Mouse (Mus musculus) liver, embryonic 16.5 days (tissue): ENCODE results near the gene Rec8. TPM values are rescaled to one million over a fixed set of nuclear protein-coding genes. Genes with fewer than 3 reads are reported as not detected.
A peak's percentile ranks its signal among the peaks of the same experiment; 100 is the strongest.

Experiments
- ATAC-seq: fragments of 200-750 bp; cut with Nextera tagmentation; 2 replicates; pipeline ENCODE4 v1.8.0; 2017; ENCODE audit warnings: low read depth, mild to moderate bottlenecking, moderate number of reproducible peaks, moderate library complexity
- H3K27ac ChIP-seq: fragments of 300-500 bp; sonication (generic); 2 replicates; pipeline ENCODE4 v1.5.1; 2014; ENCODE audit warnings: mild to moderate bottlenecking, low read length
- H3K27me3 ChIP-seq: fragments of 300-500 bp; sonication (generic); 2 replicates; pipeline ENCODE4 v1.6.1; 2014; ENCODE audit warnings: low read depth, low read length, mixed read lengths; ENCODE audit not compliant: control insufficient read depth, insufficient read depth
- H3K36me3 ChIP-seq: fragments of 300-500 bp; sonication (generic); 2 replicates; pipeline ENCODE4 v1.6.1; 2014; ENCODE audit warnings: mild to moderate bottlenecking; ENCODE audit not compliant: control insufficient read depth, insufficient read depth
- H3K4me1 ChIP-seq: fragments of 300-500 bp; sonication (generic); 2 replicates; pipeline ENCODE4 v1.6.1; 2014; ENCODE audit warnings: low read depth, low read length, mixed read lengths; ENCODE audit not compliant: control insufficient read depth
- H3K4me2 ChIP-seq: fragments of 300-500 bp; sonication (generic); 2 replicates; pipeline ENCODE4 v1.6.1; 2014; ENCODE audit warnings: low read depth, low read length, mixed read lengths
- H3K4me3 ChIP-seq: fragments of 300-500 bp; sonication (generic); 2 replicates; pipeline ENCODE4 v1.5.1; 2014; ENCODE audit warnings: low read depth, mild to moderate bottlenecking, low read length
- H3K9ac ChIP-seq: fragments of 300-500 bp; sonication (generic); 2 replicates; pipeline ENCODE4 v1.6.1; 2014; ENCODE audit warnings: low read depth, low read length
- H3K9me3 ChIP-seq: fragments of 300-500 bp; sonication (generic); replicated peaks from 2 replicates; pipeline ENCODE4 v1.6.1; 2016; ENCODE audit warnings: low read length; ENCODE audit not compliant: control insufficient read depth
- WGBS: fragments of 180-500 bp; shearing (Covaris S2); extraction: QIAGEN DNeasy Blood & Tissue Kit; methylation state at CpG from one replicate; pipeline ENCODE4 v1.1.7; 2014; ENCODE audit not compliant: insufficient replicate concordance; 5-methylcytosine and 5-hydroxymethylcytosine counted together
- polyA plus RNA-seq: library from polyadenylated mRNA; unstranded; fragments of >200 nt; fragmentation: Nextera tagmentation; extraction: Ambion mirVana; gene quantifications from 2 replicates; pipeline ENCODE4 v1.2.1, GENCODE M21; 2015

Rec8 gene
- polyA plus RNA-seq, result 2.9 and 3.1 TPM in 2 replicates

DNA sequence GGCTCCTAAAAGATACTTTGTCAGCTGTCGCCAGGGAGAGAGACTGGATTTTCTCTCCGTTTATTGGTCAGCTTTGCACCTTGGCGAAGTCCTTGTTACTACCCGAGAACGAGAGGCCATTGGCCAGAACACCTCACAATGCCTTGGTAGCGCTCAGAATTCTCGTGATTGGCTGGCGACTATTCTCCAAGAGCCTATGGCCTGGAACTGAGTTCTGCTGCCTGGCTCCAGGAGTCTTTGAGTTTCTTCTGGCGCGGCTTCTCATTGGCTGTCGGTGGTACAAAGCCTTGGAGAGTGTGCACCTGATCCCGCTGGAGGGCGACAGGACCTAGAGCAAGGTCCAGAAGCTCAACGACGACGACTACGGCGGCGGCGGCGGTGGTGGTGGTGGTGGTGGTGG lies at the start of gene Rec8:
Gene Rec8 (plus strand): TSS at position 216 of the 400 bp plus-strand sequence.
- 25% methylated on average over 21 of the region's 21 CpGs for WGBS
- peak within 1 kb of the TSS; percentile 41; the same call in 1 of the 2 replicates for H3K9ac ChIP-seq
- H3K4me1 ChIP-seq, result peaks cover 34% of the 10 kb centered on the region
- H3K4me3 ChIP-seq, result peak within 1 kb of the TSS; percentile 41
- peak; percentile 61 for ATAC-seq
- peak within 1 kb of the TSS; percentile 60 for H3K27ac ChIP-seq
- H3K4me2 ChIP-seq, result peak within 1 kb of the TSS; percentile 62
- H3K36me3 ChIP-seq, result no peaks in the 10 kb centered on the region
- H3K27me3 ChIP-seq, result no peaks in the 10 kb centered on the region
- H3K9me3 ChIP-seq, result no peaks in the 10 kb centered on the region

DNA sequence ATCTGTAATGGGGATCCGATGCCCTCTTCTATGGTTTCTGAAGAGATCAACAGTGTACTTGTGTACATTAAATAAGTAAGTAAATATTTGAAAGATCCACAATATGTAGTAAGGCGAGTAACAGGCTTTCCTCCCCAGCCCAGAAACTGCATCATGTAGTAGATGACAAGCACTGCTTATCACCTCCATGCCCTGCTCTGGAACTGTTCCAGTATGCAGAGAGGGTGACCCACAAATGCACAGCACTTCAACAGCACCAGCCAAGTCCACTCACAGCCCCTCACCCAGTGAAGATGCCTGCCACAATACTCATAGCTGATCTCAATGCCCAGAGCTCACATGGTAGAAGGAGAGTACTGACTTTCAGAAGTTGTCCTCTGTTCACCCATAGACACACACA lies 47.2 kb upstream of the Rec8 start:
- H3K27ac ChIP-seq, result no peak overlapping the region
- no peak overlapping the region for H3K9ac ChIP-seq
- H3K9me3 ChIP-seq, result no peaks in the 10 kb centered on the region
- no peak overlapping the region for H3K4me3 ChIP-seq
- ATAC-seq, result no peak
- no peak overlapping the region for H3K4me2 ChIP-seq
- 69% methylated on average over 2 of the region's 2 CpGs for WGBS
- H3K36me3 ChIP-seq, result peaks cover 31% of the 10 kb centered on the region
- H3K4me1 ChIP-seq, result peaks cover 9% of the 10 kb centered on the region
- H3K27me3 ChIP-seq, result no peaks in the 10 kb centered on the region

DNA sequence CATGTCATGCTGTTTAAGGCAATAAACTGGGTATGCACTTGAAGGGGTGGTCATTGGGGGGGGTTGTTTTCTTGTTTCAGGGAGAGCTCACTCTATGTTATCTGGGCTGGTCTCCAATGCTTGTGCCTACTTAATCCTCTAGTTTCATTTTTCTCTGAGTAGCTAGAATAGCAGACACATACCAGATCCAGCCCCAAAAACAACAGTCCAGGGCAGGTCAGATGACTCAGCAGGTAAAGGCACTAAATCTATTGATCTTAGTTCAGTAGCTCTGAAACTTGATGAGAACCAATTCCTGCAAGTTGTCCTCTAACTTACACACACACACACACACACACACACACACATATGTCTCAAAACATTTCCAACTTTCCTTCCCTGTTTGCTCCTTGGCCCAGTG lies 46.1 kb upstream of the Rec8 start:
- no peak for ATAC-seq
- H3K27ac ChIP-seq, result peak overlapping the region; percentile 23
- no peak overlapping the region for H3K4me2 ChIP-seq
- H3K4me3 ChIP-seq, result no peak overlapping the region
- H3K4me1 ChIP-seq, result peaks cover 13% of the 10 kb centered on the region
- H3K27me3 ChIP-seq, result no peaks in the 10 kb centered on the region
- no peaks in the 10 kb centered on the region for H3K9me3 ChIP-seq
- H3K36me3 ChIP-seq, result peaks cover 19% of the 10 kb centered on the region
- H3K9ac ChIP-seq, result no peak overlapping the region

DNA sequence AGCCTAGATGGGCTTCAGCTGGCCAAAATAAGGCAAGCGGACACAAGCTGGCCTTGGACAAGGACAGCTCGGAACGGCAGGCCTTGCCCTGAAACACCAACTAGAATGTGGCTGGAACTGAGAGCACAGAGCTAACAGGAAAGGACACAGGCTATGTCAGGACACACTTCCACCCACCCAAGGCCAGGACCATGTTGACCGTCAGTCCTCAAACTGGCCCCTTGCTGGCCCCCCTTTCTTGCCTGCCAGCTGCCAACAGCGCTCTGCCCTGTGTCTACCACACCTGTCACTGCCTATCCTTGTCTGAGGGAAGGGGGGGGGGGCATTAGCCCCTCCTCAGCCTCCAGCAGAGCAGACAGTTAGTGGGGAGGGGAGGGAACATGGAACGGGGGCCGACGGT lies 42.5 kb upstream of the Rec8 start, which contains the start of gene Fitm1:
Gene Fitm1 (plus strand): TSS at position 316 of the 400 bp plus-strand sequence.
- peaks cover 35% of the 10 kb centered on the region for H3K4me1 ChIP-seq
- no peak within 1 kb of the TSS for H3K9ac ChIP-seq
- no peak within 1 kb of the TSS for H3K27ac ChIP-seq
- H3K4me3 ChIP-seq, result no peak within 1 kb of the TSS
- H3K27me3 ChIP-seq, result no peaks in the 10 kb centered on the region
- no peaks in the 10 kb centered on the region for H3K36me3 ChIP-seq
- no peaks in the 10 kb centered on the region for H3K9me3 ChIP-seq
- WGBS, result 64% methylated on average over 8 of the region's 8 CpGs
- no peak for ATAC-seq
- no peak within 1 kb of the TSS for H3K4me2 ChIP-seq

DNA sequence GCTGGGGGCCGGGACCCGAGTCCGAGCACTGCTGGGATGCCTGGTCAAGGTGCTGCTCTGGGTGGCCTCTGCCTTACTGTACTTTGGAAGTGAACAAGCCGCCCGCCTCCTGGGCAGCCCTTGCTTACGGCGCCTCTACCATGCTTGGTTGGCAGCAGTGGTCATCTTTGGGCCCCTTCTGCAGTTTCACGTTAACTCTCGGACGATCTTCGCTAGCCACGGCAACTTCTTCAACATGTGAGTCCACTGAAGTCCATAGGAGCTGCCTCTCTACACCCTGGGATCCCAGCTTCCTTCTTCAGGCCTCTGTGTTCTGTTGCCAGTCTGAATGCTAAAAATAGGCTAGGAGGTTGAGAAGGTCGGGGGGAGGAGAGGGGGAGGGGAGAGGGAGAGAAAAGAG lies 42.1 kb upstream of the Rec8 start:
- WGBS, result 59% methylated on average over 13 of the region's 13 CpGs
- no peak overlapping the region for H3K27ac ChIP-seq
- H3K9me3 ChIP-seq, result no peaks in the 10 kb centered on the region
- no peak overlapping the region for H3K4me2 ChIP-seq
- ATAC-seq, result no peak
- peaks cover 35% of the 10 kb centered on the region for H3K4me1 ChIP-seq
- H3K4me3 ChIP-seq, result no peak overlapping the region
- H3K27me3 ChIP-seq, result no peaks in the 10 kb centered on the region
- H3K9ac ChIP-seq, result no peak overlapping the region
- H3K36me3 ChIP-seq, result 0 out of 2 replicates have a peak, but pooled peaks cover 2% of the 10 kb centered on the region

DNA sequence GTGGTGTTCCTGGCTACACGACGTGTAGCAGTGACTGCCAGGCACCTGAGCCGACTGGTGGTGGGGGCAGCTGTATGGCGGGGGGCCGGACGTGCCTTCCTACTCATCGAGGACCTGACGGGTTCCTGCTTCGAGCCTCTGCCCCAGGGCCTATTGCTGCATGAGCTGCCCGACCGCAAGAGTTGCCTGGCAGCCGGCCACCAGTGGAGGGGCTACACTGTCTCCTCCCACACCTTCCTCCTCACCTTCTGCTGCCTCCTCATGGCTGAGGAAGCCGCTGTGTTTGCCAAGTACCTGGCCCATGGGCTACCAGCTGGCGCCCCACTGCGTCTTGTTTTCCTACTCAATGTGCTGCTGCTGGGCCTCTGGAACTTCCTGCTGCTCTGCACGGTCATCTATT lies 41.5 kb upstream of the Rec8 start:
- Histone ChIP-seq H3K4me1 (peaks cover 35% of the 10 kb centered on the region), H3K9me3 (no peaks in the 10 kb centered on the region), H3K27ac (no peak overlapping the region), H3K36me3 (0 out of 2 replicates have a peak, but pooled peaks cover 3% of the 10 kb centered on the region), H3K9ac (no peak overlapping the region), H3K4me2 (no peak overlapping the region), H3K4me3 (no peak overlapping the region), H3K27me3 (no peaks in the 10 kb centered on the region)
- WGBS, result 80% methylated on average over 16 of the region's 16 CpGs
- ATAC-seq, result no peak

DNA sequence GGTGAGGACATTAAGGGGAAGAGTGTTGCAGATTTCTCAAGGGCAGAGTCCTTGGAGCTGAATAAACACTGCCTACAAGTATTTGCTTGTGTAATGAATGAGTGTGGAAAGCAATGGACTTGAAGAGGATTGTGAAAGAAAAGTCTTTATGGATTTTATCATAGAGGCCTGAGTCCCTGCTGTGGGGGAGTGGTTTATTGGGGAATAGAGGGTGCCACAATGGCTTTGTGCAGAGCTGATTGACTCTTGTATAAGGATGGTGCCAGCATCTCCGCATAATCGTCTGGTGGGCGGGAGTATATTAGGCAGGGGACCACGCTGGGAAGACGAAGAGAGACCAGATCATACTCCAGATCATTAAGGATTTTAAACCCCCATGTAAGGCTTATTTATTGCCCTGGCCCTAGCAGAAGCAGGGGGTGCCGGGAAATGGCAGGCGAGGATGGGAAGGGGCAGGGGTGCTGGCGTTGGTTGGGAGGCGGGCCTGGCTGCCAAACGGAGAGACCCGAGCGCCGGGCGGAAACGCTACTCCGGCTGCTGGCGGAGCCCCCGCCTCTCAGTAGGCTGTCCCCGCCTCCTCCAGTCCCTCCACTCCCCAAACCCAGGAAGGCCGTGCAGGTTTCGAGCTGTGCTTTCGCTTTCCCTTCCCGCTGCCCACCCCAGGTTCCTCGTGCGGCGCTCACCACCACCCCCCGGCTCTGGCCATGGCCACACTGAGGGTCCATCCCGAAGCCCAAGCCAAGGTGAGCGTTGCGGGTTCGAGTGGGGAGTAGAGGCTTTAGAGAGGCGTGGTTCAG lies 39.8 kb upstream of the Rec8 start, which contains the start of gene Psme1:
Gene Psme1 (plus strand): TSS at position 253 of the 797 bp plus-strand sequence.
- Histone ChIP-seq H3K4me1 (peaks cover 25% of the 10 kb centered on the region), H3K9me3 (no peaks in the 10 kb centered on the region), H3K4me2 (peak within 1 kb of the TSS; percentile 80), H3K27me3 (no peaks in the 10 kb centered on the region), H3K4me3 (peak within 1 kb of the TSS; percentile 70), H3K36me3 (0 out of 2 replicates have a peak, but pooled peaks cover 3% of the 10 kb centered on the region), H3K27ac (peak within 1 kb of the TSS; percentile 83), H3K9ac (peak within 1 kb of the TSS; percentile 80)
- ATAC-seq, result peak; percentile 86
- WGBS, result under 1% methylated on average over 32 of the region's 32 CpGs

DNA sequence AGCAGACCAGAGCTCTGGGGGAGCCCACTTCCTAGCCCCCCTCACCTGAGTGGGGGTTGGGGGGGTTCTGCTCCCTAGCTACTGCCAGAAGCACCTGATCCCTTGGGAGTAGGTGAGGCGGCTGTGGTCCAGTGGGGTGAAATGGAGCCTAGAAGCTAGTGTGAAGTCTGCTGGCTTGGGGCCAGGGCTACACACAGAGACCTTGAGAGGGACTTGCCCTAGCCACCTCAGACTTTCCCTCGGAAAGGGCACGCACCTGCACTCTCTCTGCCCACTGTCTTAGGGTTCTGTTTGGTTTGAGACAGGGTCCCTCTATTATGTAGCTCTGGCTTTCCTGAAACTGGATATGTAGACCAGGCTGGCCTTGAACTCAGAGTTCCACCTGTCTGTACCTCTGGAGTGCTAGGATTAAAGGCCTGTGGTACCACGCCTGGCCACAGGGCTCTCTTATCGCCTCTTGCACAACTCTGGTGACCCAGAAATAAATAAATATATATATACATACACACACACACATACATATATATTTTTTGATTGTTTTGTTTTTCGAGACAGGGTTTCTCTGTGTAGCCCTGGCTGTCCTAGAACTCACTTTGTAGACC lies 39.1 kb upstream of the Rec8 start:
- ATAC-seq, result peak; percentile 54
- H3K27ac ChIP-seq, result peak overlapping the region; percentile 83
- H3K9ac ChIP-seq, result peak overlapping the region; percentile 80
- H3K4me1 ChIP-seq, result peaks cover 30% of the 10 kb centered on the region
- H3K27me3 ChIP-seq, result no peaks in the 10 kb centered on the region
- 0 out of 2 replicates have a peak, but pooled peaks cover 3% of the 10 kb centered on the region for H3K36me3 ChIP-seq
- WGBS, result 10% methylated on average over 6 of the region's 6 CpGs
- peak overlapping the region; percentile 80 for H3K4me2 ChIP-seq
- no peaks in the 10 kb centered on the region for H3K9me3 ChIP-seq
- peak overlapping the region; percentile 70 for H3K4me3 ChIP-seq
